Mouse (Mus musculus) embryonic facial prominence, embryonic 12.5 days (tissue): ENCODE data around the gene Creb3l1. TPM values are rescaled to one million over a fixed set of nuclear protein-coding genes. Genes with fewer than 3 reads are reported as not detected.

Experiments
- ATAC-seq: fragments of 200-750 bp; cut with Nextera tagmentation; 2 replicates; pipeline ENCODE4 v1.8.0; 2017; ENCODE audit not compliant: insufficient number of reproducible peaks, insufficient read depth, low FRiP score, low TSS enrichment
- H3K27ac ChIP-seq: fragments of 300-500 bp; sonication (generic); 2 replicates; pipeline ENCODE4 v1.5.1; 2016; ENCODE audit warnings: mild to moderate bottlenecking
- H3K27me3 ChIP-seq: fragments of 300-500 bp; sonication (generic); 2 replicates; pipeline ENCODE4 v1.6.1; 2016; ENCODE audit warnings: mild to moderate bottlenecking, moderate library complexity
- H3K36me3 ChIP-seq: fragments of 300-500 bp; sonication (generic); 2 replicates; pipeline ENCODE4 v1.6.1; 2016; ENCODE audit warnings: mild to moderate bottlenecking
- H3K4me1 ChIP-seq: fragments of 300-500 bp; sonication (generic); 2 replicates; pipeline ENCODE4 v1.6.1; 2016
- H3K4me2 ChIP-seq: fragments of 300-500 bp; sonication (generic); replicated peaks from 2 replicates; pipeline ENCODE4 v1.6.1; 2016; ENCODE audit warnings: mild to moderate bottlenecking, moderate library complexity
- H3K4me3 ChIP-seq: fragments of 300-500 bp; sonication (generic); 2 replicates; pipeline ENCODE4 v1.5.1; 2016; ENCODE audit warnings: mild to moderate bottlenecking
- H3K9ac ChIP-seq: fragments of 300-500 bp; sonication (generic); 2 replicates; pipeline ENCODE4 v1.6.1; 2016; ENCODE audit warnings: mild to moderate bottlenecking, moderate library complexity
- H3K9me3 ChIP-seq: fragments of 300-500 bp; sonication (generic); 2 replicates; pipeline ENCODE4 v1.6.1; 2016; ENCODE audit warnings: mild to moderate bottlenecking, moderate library complexity
- WGBS: fragments of 180-500 bp; shearing (Covaris S2); methylation state at CpG from one replicate; pipeline ENCODE4 v1.1.7; 2016; 5-methylcytosine and 5-hydroxymethylcytosine counted together
- polyA plus RNA-seq: library from polyadenylated mRNA; unstranded; fragments of >200 nt; fragmentation: Nextera tagmentation; extraction: Ambion mirVana; gene quantifications from 2 replicates; pipeline ENCODE4 v1.2.1, GENCODE M21; 2016

Gene Creb3l1
- polyA plus RNA-seq, 1 experiment from 2014 or later: 3.6 TPM

- Histone ChIP-seq H3K36me3 (no peaks in the 10 kb centered on the region), H3K4me3 (peak overlapping the region; percentile 58), H3K4me2 (peak overlapping the region; percentile 99), H3K9ac (peak overlapping the region; percentile 62), H3K9me3 (no peaks in the 10 kb centered on the region), H3K4me1 (peaks cover 28% of the 10 kb centered on the region), H3K27ac (no peak overlapping the region), H3K27me3 (peaks cover 41% of the 10 kb centered on the region)
- under 1% methylated on average over 29 of the region's 29 CpGs for WGBS
- no peak for ATAC-seq
Observed at GRCm38 (mm10) chr2:92058469-92058868, 34.2 kb upstream of the Creb3l1 start.

GRCm38 (mm10) chr2:92056760-92057159 is 32.5 kb upstream of the Creb3l1 start:
- Histone ChIP-seq H3K9ac (no peak overlapping the region), H3K9me3 (no peaks in the 10 kb centered on the region), H3K4me2 (no peak overlapping the region), H3K4me3 (no peak overlapping the region), H3K27me3 (peaks cover 36% of the 10 kb centered on the region), H3K36me3 (no peaks in the 10 kb centered on the region), H3K4me1 (peaks cover 28% of the 10 kb centered on the region), H3K27ac (no peak overlapping the region)
- no peak for ATAC-seq
- 65% methylated on average over 13 of the region's 13 CpGs for WGBS

DNA sequence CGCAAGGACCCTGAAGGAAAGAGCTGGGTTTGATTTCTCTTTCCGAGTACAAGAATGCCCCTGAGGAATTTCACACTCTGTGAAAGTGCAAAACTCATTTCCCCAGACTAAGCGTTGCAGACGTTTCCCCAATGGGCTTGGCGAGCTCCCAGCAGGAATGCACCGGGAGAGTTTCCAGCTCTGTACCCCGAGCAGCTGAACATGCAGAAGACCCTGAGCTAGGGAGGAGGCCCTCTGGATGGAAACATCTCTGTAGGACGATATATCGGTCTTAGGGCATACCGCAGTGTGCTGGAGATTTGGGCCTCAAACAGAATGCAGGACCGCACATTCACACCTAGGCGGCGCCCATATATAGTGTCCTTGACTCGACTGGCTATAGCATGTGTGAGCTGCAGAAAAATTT is 31.5 kb upstream of the Creb3l1 start:
- no peaks in the 10 kb centered on the region for H3K9me3 ChIP-seq
- H3K27ac ChIP-seq: peak overlapping the region; percentile 87
- peaks cover 29% of the 10 kb centered on the region for H3K27me3 ChIP-seq
- peak overlapping the region; percentile 17 for H3K4me3 ChIP-seq
- H3K9ac ChIP-seq: peak overlapping the region; percentile 32; the same call in 1 of the 2 replicates
- peaks cover 28% of the 10 kb centered on the region for H3K4me1 ChIP-seq
- H3K4me2 ChIP-seq: peak overlapping the region; percentile 53
- WGBS: 2% methylated on average over 14 of the region's 14 CpGs
- no peaks in the 10 kb centered on the region for H3K36me3 ChIP-seq
- peak; percentile 44; the same call in 1 of the 2 replicates for ATAC-seq

- peak overlapping the region; percentile 17 for H3K4me3 ChIP-seq
- peaks cover 28% of the 10 kb centered on the region for H3K4me1 ChIP-seq
- H3K27ac ChIP-seq: peak overlapping the region; percentile 87
- peak overlapping the region; percentile 32; the same call in 1 of the 2 replicates for H3K9ac ChIP-seq
- peak; percentile 70; the same call in 1 of the 2 replicates for ATAC-seq
- peaks cover 24% of the 10 kb centered on the region for H3K27me3 ChIP-seq
- 4% methylated on average over 38 of the region's 38 CpGs for WGBS
- peak overlapping the region; percentile 53 for H3K4me2 ChIP-seq
- no peaks in the 10 kb centered on the region for H3K9me3 ChIP-seq
- H3K36me3 ChIP-seq: no peaks in the 10 kb centered on the region
Observed at GRCm38 (mm10) chr2:92055101-92055813, 31.0 kb upstream of the Creb3l1 start.

GRCm38 (mm10) chr2:92052754-92053153 is 28.5 kb upstream of the Creb3l1 start:
- H3K27me3 ChIP-seq: peaks cover 6% of the 10 kb centered on the region
- no peaks in the 10 kb centered on the region for H3K36me3 ChIP-seq
- H3K4me1 ChIP-seq: peaks cover 17% of the 10 kb centered on the region
- no peak overlapping the region for H3K9ac ChIP-seq
- no peak overlapping the region for H3K4me2 ChIP-seq
- H3K9me3 ChIP-seq: no peaks in the 10 kb centered on the region
- no peak for ATAC-seq
- 56% methylated on average over 2 of the region's 2 CpGs for WGBS
- H3K27ac ChIP-seq: no peak overlapping the region
- H3K4me3 ChIP-seq: no peak overlapping the region

DNA sequence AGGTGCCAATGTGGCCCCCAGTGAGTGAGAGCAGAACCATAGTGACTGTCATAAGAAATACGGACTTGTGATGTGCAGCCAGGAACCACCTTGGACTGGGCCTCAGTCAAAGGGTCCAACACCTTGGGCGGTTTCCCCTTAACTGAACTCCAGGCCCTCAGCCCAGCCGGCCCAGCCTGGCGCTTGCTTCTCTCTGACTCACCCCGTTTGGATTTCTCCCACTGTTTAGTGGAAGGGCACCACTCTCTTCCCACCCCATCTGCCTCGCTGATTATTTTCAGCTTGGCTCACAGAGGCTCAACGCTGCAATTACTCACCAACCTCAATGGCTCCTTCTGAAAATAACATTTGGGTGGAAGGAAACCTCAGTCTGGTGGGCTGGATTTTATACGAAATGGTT is 27.9 kb upstream of the Creb3l1 start:
- 76% methylated on average over 8 of the region's 8 CpGs for WGBS
- Histone ChIP-seq H3K9me3 (no peaks in the 10 kb centered on the region), H3K9ac (no peak overlapping the region), H3K4me1 (peaks cover 16% of the 10 kb centered on the region), H3K36me3 (no peaks in the 10 kb centered on the region), H3K4me3 (no peak overlapping the region), H3K4me2 (no peak overlapping the region), H3K27me3 (peaks cover 6% of the 10 kb centered on the region), H3K27ac (no peak overlapping the region)
- ATAC-seq: no peak

GRCm38 (mm10) chr2:92048034-92048690 is 23.9 kb upstream of the Creb3l1 start:
- no peak overlapping the region for H3K4me3 ChIP-seq
- H3K27ac ChIP-seq: no peak overlapping the region
- H3K4me1 ChIP-seq: no peaks in the 10 kb centered on the region
- no peaks in the 10 kb centered on the region for H3K36me3 ChIP-seq
- H3K9me3 ChIP-seq: no peaks in the 10 kb centered on the region
- no peak for ATAC-seq
- 68% methylated on average over 9 of the region's 9 CpGs for WGBS
- H3K4me2 ChIP-seq: no peak overlapping the region
- H3K9ac ChIP-seq: no peak overlapping the region
- H3K27me3 ChIP-seq: no peaks in the 10 kb centered on the region

DNA sequence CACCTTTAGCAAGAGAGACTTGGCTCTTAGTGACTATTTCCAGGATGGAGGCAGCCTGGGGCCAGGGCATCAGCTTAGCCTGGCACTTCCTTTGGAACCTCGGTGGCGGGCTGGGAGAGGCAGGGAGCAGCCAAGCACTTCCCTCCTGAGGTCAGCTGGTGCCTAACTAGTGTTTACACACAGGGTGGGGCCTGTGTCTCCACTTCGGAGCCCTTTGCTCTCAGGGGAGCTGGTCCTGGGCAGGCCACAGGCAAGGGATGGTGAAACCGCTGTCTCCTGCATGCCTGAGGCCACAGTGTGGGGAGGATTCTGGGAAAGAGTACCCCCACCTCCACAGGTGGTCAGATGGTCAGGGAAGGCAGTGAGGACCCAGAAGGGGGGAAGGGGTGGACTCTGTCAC is 23.3 kb upstream of the Creb3l1 start:
- no peak overlapping the region for H3K9ac ChIP-seq
- no peaks in the 10 kb centered on the region for H3K27me3 ChIP-seq
- H3K27ac ChIP-seq: no peak overlapping the region
- H3K4me3 ChIP-seq: no peak overlapping the region
- no peaks in the 10 kb centered on the region for H3K36me3 ChIP-seq
- no peak for ATAC-seq
- no peak overlapping the region for H3K4me2 ChIP-seq
- 13% methylated on average over 4 of the region's 4 CpGs for WGBS
- H3K9me3 ChIP-seq: no peaks in the 10 kb centered on the region
- H3K4me1 ChIP-seq: no peaks in the 10 kb centered on the region

DNA sequence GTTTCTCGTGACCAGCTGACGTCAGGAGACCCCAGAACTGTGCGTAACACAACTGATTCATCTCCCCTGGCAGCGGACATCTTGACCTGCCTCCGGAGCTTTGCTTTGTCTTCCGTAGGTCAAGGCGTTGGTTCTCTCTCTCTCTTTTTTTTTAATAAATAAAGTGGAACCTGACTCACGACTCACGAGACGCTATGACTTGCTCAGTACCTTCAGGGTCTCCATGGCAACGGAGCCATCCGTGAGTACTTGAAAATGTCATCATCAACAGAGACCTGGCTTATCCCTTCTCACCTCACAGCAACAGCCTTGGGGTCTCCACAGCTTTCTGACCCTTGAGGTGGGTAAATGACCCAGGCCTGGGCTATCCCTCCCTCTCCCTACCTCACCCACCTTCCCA is 19.0 kb upstream of the Creb3l1 start:
- Histone ChIP-seq H3K27me3 (no peaks in the 10 kb centered on the region), H3K4me1 (no peaks in the 10 kb centered on the region), H3K4me3 (no peak overlapping the region), H3K9me3 (no peaks in the 10 kb centered on the region), H3K27ac (no peak overlapping the region), H3K36me3 (no peaks in the 10 kb centered on the region), H3K4me2 (no peak overlapping the region), H3K9ac (no peak overlapping the region)
- 87% methylated on average over 12 of the region's 12 CpGs for WGBS
- ATAC-seq: no peak

GRCm38 (mm10) chr2:92041538-92041937 is 17.2 kb upstream of the Creb3l1 start:
- Histone ChIP-seq H3K4me1 (no peaks in the 10 kb centered on the region), H3K4me2 (no peak overlapping the region), H3K36me3 (no peaks in the 10 kb centered on the region), H3K9ac (no peak overlapping the region), H3K9me3 (no peaks in the 10 kb centered on the region), H3K27ac (no peak overlapping the region), H3K27me3 (no peaks in the 10 kb centered on the region), H3K4me3 (no peak overlapping the region)
- ATAC-seq: no peak
- WGBS: 72% methylated on average over 15 of the region's 15 CpGs

GRCm38 (mm10) chr2:92034273-92034672 is 10.0 kb upstream of the Creb3l1 start:
- H3K36me3 ChIP-seq: no peaks in the 10 kb centered on the region
- no peaks in the 10 kb centered on the region for H3K27me3 ChIP-seq
- no peak overlapping the region for H3K4me2 ChIP-seq
- ATAC-seq: no peak
- no peak overlapping the region for H3K4me3 ChIP-seq
- H3K27ac ChIP-seq: no peak overlapping the region
- H3K9me3 ChIP-seq: no peaks in the 10 kb centered on the region
- 0 out of 2 replicates have a peak, but pooled peaks cover 2% of the 10 kb centered on the region for H3K4me1 ChIP-seq
- H3K9ac ChIP-seq: no peak overlapping the region
- WGBS: 85% methylated on average over 9 of the region's 9 CpGs

DNA sequence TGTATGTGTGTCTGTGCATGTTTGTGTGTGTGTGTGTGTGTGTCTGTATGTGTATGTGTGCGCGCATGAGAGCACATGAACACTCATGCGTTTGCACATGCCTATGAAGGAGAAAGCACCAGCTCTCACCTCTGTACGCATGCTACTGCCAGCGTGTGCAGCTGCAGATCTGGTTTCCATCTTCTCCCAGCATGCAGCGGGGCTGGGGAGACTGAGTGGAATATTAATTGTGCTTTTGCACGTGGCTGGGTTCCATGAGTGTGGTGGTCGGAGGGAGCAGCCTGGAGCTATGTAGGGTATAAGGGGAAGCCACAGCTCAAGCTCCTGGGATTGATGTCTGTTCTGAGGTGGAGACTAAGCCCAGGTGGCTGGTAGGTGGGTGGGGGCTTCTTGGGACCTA is 6.3 kb upstream of the Creb3l1 start:
- H3K9me3 ChIP-seq: no peaks in the 10 kb centered on the region
- 0 out of 2 replicates have a peak, but pooled peaks cover 2% of the 10 kb centered on the region for H3K4me1 ChIP-seq
- 72% methylated on average over 8 of the region's 8 CpGs for WGBS
- H3K4me2 ChIP-seq: no peak overlapping the region
- no peak overlapping the region for H3K4me3 ChIP-seq
- ATAC-seq: no peak
- H3K9ac ChIP-seq: no peak overlapping the region
- no peak overlapping the region for H3K27ac ChIP-seq
- H3K27me3 ChIP-seq: peaks cover 2% of the 10 kb centered on the region; the same call in 1 of the 2 replicates
- H3K36me3 ChIP-seq: no peaks in the 10 kb centered on the region
